Mouse (Mus musculus): ENCODE measurements at regions not wholly inside any gene's neighbourhood (a gene's known extent, or its start where the extent isn't known, plus 50 kb on each side); places are given as distances from the start of the nearest gene placed in this dataset.

DNA sequence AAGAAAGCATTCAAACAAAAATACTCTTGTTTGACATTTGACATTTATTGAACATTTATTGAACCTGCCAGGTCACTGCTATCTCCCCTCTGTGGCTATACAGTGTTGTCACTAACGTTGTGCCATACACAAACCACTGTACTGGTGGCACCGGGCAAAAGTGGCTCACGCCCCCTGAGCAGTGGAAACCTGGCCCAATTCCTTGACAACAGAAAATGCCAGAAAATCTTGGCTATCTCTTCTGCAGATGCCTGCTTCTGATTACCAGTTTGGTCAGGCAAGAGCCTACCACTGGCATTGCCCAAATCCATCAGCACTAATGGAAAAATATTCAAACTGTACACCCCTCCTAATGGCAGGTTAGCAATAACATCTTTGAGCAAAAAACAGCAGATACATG is 58.9 kb upstream of the Crim1 start:
- WGBS = 94% methylated on average over 3 of the region's 3 CpGs
- H3K27ac ChIP-seq (ENCODE audit: low read depth, low read length) = no peak overlapping the region
- no peaks in the 10 kb centered on the region for H3K36me3 ChIP-seq (ENCODE audit: control insufficient read depth, insufficient read depth, low read length)
- DNase-seq (ENCODE audit: low spot score, missing footprints) (no peak), ATAC-seq (ENCODE audit: low FRiP score) (no peak)
- H3K27me3 ChIP-seq (ENCODE audit: control insufficient read depth, insufficient read depth, low read length) = no peaks in the 10 kb centered on the region
- no peak overlapping the region for H3K4me3 ChIP-seq (ENCODE audit: low read depth, low read length)
- H3K9ac ChIP-seq (ENCODE audit: low read length) = no peak overlapping the region
- H3K9me3 ChIP-seq (ENCODE audit: control insufficient read depth, low read length) = no peaks in the 10 kb centered on the region
- H3K4me2 ChIP-seq = no peak overlapping the region
- no peaks in the 10 kb centered on the region for H3K4me1 ChIP-seq (ENCODE audit: control insufficient read depth, insufficient read depth, low read length)

DNA sequence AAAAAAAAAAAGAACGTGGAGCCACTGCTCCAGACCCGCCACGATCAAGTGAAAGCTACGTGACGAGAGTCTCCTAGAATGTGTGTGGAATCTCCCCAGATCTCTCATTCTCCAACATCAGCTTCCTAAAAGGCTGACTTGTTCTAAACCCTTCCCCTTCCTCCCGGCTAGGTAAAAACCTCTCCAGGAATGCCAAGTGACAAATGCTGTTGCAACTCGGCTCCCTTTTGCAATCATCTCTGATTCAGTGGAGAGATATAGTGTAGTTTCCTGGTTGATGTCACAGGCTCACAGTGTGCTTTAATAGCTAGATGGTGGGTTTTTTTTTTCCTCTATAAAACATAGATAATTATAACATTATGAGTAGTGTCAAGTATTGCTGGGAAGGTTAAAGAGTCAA is 57.6 kb upstream of the Crim1 start:
- no peaks in the 10 kb centered on the region for H3K9me3 ChIP-seq (ENCODE audit: control insufficient read depth, low read length)

DNA sequence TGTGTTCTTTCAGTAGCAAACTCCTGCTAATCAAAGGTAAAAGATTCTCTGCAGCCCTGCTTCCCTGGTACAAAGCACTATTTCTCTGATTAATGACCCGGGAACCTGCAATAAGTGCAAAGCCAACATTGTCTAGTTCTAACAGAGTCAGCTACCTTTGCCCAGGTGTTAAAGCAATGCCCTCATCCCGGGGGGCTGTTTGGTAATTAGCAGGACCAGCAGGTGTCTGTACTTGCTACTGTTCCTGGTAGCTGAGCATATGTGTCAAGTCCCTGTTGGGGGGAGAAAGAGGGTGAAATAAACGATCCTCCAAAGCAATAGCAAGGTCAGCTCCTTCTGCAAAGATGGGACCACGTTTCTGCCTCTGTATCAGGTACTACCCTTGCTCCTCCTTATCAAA is 54.7 kb upstream of the Crim1 start:
- no peaks in the 10 kb centered on the region for H3K36me3 ChIP-seq (ENCODE audit: control insufficient read depth, insufficient read depth, low read length)
- no peak for DNase-seq (ENCODE audit: low spot score, missing footprints)

More for the DNA sequence above, 57.6 kb upstream of the Crim1 start:
- Histone ChIP-seq H3K4me2 (no peak overlapping the region), H3K9ac (ENCODE audit: low read length) (no peak overlapping the region), H3K36me3 (ENCODE audit: control insufficient read depth, insufficient read depth, low read length) (no peaks in the 10 kb centered on the region), H3K4me1 (ENCODE audit: control insufficient read depth, insufficient read depth, low read length) (no peaks in the 10 kb centered on the region), H3K27me3 (ENCODE audit: control insufficient read depth, insufficient read depth, low read length) (no peaks in the 10 kb centered on the region), H3K4me3 (ENCODE audit: low read depth, low read length) (no peak overlapping the region), H3K27ac (ENCODE audit: low read depth, low read length) (no peak overlapping the region)
- DNase-seq (ENCODE audit: low spot score, missing footprints) = no peak
- WGBS = 94% methylated on average over 7 of the region's 7 CpGs
- no peak for ATAC-seq (ENCODE audit: low FRiP score)

More for the DNA sequence above, 54.7 kb upstream of the Crim1 start:
- Histone ChIP-seq H3K4me1 (ENCODE audit: control insufficient read depth, insufficient read depth, low read length) (no peaks in the 10 kb centered on the region), H3K9me3 (ENCODE audit: control insufficient read depth, low read length) (no peaks in the 10 kb centered on the region), H3K4me2 (no peak overlapping the region), H3K9ac (ENCODE audit: low read length) (no peak overlapping the region), H3K27ac (ENCODE audit: low read depth, low read length) (no peak overlapping the region), H3K4me3 (ENCODE audit: low read depth, low read length) (no peak overlapping the region), H3K27me3 (ENCODE audit: control insufficient read depth, insufficient read depth, low read length) (no peaks in the 10 kb centered on the region)
- no peak for ATAC-seq (ENCODE audit: low FRiP score)
- 69% methylated on average over 4 of the region's 4 CpGs for WGBS

Measured in midbrain, embryonic 11.5 days (tissue).